Mouse (Mus musculus) spleen, postnatal 4 days (tissue): ENCODE results near the gene Sf3b5.

Experiments used
- DNase-seq, 2 experiments: peaks; one replicate each; pipeline ENCODE4 v3.0.0; 2022; ENCODE audit warnings: low spot score in 2 of 2

The Sf3b5 gene

DNA sequence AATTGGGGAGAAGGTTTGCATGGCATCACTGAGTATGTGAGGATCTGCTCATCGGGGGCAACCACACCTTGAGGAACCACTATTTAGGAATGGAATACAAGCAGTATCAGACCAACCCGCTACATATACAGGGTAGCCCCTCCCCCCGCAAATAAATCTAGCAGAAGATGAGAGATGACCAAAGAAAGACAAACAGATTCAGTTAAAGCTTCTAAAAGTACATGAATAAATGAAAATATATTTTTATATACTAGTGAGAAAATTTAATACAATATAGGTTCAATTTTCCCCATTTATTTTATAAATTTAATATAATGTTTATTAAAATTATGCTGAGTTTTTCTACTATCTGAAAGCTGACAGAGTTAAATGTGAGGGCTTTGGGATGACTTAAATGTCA lies at the start of gene Sf3b5:
Gene Sf3b5 (plus strand): TSS at position 301 of the 400 bp plus-strand sequence.
- DNase-seq = no peak

DNA sequence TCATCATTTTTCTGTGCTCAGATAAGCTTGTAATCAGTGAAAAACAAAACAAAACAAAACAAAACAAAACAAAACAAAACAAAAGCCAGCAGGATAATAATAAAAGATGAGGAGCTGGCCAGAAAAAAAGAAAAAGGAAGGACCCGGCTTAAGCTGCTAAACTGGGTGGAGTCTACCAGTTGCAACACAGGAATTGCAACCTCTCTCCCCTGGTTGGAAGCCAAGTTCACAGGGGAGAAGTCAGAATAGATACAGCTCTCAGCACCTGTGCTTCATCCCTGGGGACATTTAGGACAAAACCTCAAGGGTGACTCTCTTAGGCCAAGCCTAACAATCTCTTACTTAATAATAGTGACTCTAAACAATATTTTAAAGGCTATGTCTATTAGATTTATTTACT lies 49.3 kb upstream of the Sf3b5 start:
- no peak for DNase-seq

DNA sequence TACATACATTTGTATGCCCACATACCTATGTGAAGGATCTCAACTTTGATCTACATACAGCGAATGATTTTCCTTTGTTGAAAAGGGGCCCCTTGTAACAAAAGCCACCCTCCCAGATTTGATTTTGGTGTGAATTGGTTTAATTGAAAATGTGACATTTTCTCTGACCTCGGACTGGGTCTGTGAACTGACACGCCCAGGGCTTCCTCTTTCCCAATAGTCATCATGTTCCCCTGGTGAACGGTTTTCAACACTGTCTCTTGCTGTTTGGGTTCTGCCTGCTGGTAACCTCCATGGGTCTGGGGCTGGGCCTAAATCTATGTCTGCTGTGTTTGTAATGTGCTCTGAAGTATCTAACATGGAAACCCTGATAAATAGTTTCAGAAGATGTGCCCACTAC lies 47.9 kb upstream of the Sf3b5 start:
- no peak for DNase-seq

DNA sequence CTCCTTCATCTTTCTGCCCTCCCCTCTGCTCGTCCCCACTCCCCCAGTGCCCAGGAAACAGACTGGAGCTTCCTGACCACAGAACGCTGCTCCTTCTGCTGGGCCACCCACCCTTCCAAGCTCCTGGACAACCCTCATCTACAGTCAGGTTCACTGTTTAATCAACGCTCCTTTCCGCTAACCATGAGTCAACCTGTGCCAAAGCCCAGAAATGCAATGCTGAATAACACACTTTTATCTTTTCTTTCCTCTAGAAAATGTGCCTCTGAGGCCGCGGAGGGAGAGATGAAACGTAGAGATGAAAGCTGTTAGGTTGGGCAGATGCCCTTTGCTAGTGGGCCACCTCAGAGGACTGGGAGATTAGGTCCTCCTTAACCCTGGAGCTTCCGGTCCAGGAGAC lies 43.6 kb upstream of the Sf3b5 start:
- no peak for DNase-seq

DNA sequence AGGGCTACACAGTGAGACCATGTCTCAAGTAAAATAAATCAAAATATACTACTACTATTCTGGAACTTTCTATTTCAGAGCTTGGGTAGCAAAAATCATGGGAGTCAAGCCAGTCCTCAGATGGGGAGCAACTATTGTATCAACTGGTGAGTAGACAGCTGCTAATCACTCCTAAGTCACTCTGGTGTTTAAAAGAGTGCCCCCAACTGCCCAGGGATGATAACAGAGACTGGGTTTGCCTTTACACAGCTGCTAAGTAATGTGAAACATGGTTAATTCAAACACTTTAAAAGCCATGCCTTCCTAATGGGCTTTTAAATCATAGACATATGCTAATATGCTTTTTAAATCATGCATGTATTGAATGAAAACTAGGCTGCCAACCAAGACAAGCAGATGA lies 42.9 kb upstream of the Sf3b5 start:
- peak in 1 of 2 experiments; percentile 32 for DNase-seq

DNA sequence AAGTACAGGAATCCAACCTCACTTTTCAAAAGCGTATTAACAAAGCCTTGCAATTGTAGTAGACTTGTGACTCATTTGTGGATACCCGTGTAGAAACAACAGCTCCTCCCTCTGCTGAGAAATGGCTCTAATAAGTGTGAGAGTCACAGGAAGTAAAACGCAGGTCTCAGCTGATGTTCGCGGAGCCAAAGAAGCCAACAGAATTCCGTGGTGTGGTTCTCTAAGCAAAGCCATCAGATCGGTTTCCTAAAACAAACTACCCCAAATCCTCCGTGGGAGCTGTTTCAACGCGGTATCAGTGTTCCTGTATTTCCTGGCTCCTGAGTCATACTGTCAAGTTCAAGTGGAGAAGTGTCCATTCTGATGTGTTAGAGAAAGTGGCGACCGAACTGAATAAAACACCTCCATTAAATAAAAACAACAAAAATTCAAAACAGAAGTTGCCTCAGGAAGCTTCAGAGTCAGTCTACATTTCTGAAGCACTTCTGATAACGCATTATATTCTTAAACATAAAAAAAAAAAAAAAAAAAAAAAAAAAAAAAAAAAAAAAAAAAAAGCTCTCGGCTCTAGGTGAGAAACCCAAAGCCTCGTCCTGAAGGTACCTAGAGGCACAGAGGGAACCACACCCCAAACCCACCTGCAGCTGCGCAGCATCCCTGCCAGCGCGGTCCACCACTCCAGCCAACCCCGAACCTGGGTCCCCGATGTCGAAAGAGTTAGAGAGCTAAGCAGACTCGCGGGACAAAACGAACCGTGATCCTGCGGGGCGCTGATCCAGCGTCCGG lies 41.6 kb upstream of the Sf3b5 start:
- DNase-seq = no peak

DNA sequence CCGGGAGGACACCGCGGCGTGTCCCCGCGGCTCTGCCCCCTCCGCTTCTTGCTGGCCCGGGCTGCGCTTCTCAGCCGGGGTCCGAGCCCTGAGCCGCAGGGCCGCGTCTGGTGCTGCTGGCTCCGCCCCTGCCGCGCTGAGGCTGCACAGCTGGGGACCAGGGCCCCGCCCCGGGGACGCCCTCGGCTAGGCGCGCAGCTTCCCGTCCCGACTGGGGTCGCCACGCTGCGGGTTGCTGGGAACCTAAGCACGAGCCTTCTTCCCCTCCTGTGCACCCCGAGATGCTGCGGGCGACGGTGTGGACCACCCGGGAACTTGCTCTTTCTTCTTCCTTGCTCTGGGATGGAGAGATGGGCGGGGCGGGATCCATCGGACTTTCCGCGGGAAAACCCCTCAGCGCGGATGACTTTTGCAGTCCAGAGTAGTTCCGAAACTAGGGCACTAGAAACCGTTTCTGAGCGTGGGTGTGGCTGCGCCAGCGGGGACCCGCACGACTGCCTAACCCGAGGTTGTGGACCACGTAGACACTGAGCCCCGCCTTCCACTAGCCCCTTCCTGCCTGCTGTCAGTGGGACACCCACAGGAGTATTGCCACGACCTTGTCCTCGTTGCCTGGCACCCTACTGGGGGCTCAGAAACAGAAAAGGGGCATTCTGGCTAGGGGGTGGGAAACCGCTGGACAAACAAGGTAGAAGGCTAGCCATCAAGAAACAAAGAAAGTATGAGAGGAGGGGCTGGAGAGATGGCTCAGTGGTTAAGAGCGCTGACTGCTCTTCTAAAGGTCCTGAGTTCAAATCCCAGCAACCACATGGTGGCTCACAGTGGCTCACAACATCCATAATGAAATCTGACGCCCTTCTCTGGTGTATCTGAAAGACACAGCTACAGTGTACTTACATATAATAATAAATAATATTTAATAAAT lies 40.7 kb upstream of the Sf3b5 start, which contains the start of gene Stx11:
Gene Stx11 (minus strand): TSS at position 148 of the 925 bp plus-strand sequence.
- DNase-seq = peak; percentile 80 to 91

DNA sequence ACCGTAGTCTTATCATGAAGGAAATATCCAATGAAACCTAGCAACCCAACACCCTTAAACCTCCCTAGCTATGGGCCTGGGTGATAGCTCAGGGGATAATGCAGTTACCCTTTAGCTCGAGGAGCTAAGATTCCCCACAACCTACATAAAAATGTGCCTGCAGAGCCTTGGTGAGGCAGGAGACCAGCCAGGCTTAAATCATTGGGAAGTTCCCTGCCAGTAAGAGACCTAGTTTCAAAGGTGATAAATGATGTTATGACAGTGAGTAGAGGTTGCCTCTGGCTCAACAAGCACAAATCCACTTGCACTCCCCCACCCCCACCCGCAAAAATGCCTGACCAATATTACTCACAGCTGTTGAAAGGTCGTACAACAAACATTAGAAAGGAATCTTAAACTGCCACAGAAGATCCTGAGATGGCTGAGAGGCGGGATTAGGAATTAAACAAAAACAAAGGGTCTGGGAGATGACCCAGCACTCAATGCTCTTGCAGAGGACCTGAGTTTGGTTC lies 39.4 kb upstream of the Sf3b5 start:
- DNase-seq = no peak

DNA sequence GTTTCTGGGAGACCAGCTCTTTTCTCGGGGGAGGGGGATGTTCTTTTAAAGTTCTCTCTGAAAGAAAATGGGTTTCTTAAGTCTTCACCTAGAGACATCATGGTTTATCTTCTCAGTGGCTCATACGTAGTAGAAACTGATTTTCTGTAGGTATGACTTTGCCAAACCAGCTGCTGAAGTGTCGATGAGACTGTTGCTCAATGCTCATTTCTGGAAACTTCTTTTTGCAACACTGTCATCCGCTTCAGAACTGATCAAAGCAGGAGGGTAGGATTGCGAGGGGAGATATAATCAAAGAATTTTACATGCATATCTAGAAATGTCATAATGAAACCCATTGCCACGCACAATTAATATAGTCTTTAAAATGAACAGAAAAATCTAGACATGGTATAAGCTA lies 30.6 kb upstream of the Sf3b5 start:
- no peak for DNase-seq

DNA sequence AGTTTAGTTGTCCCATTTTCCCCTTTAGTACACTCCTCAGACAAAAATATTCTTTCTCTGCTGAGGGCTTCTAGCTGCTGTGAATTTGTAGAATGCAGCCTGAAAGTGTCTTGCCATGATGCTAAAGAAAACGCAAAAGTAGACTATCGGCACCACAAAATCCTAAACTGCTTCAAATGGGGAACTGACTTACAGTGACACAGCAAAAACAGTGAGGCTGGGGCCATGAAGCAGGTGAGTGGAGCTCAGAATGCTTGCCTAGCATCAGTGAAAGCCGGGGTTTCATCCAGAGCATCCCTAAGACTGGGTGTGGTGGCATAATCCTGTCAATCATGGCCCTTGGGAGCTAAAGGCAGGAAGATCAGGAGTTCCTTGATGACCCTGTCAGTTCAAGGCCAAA lies 29.7 kb upstream of the Sf3b5 start:
- DNase-seq = no peak

DNA sequence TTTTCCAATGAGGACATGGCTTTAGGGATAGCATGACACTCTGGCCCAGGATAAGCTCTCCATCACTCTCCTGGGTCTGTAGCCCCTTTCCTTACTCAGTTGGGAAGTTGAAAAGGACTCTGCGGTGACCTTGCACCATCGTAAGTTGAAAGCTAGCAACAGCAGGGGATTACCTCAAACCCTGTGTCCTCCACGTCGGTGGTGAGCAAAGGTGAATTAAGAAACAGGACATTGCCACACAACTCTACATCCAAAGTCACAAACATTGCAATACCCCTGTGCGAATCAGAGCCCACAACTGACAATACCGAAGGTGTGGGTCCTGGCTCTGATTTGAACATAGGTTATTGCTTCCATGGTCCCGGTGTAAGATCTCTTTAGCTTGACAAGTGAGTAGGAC lies 29.2 kb upstream of the Sf3b5 start:
- no peak for DNase-seq

DNA sequence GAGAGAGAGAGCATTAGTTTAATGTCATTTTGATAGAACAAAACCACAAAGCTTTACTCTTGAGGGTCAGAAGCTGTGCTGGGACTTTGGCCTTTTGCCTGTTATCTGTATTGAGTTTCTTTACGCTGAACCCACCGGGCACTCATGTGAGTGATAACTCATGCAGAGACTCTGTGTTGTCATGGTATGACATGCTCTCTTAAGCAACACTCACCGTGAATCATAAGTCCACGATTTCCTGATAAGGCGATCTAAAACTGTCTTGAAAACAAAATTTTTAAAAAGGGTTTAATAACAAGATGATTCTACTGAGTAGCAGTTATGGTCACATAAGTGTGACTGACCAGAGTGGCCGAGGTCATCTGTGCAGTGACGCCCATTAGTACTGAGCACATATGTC lies 28.6 kb upstream of the Sf3b5 start:
- no peak for DNase-seq

DNA sequence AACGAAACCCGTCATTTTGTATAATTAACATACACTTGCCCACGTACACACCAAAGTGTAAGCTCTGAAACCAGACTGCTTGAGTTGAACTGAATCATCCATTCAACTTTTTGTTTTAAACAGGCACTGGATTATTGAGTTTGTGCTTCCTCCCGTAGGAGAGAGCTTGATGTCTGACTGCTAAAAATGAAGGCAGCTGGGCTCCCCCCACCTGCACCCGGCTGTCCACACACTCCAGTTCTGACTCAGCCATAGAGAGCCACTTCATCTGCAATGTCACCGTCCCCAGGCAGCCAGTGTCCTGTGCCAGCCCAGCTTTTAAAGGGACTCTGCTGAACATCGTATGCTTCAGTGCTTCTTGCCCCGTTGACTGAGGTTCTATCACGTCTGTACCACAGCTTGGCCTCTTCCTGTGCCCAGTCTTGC lies 27.3 kb upstream of the Sf3b5 start:
- DNase-seq = no peak

DNA sequence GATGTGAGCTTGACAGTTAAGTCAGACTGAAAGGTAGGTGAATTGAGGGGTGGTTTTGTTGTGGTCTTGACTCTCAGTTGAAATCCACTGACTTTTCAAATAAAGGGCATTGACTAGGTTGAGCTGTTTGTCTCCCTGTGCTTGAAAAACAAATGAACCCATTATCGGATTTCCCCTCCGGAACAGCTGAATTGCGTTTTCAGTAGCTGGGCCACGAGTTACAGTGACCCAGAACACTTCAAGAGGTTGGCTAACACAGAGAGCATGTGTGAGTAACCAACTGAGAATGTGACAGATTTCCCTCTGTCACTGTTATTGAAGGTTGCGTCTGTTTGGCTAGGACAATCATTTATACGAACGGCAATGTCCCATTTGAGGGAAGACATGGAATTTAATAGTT lies 24.1 kb upstream of the Sf3b5 start:
- DNase-seq = no peak

DNA sequence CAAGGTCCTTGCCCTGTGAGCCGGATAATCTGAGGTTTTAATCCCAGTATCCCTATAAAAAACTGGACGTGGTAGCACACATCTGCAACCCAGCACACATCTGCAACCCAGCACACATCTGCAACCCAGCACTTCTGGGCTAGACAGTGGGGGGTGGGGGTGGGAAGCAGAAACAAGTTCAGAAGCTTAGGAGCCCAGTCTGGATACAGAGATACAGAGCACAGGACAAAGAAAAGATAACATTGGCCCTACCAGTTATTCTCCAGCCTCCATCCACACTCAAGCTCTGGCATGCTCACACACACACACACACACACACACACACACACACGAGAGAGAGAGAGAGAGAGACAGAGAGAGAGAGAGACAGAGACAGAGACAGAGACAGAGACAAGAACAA lies 21.6 kb upstream of the Sf3b5 start:
- DNase-seq = no peak

DNA sequence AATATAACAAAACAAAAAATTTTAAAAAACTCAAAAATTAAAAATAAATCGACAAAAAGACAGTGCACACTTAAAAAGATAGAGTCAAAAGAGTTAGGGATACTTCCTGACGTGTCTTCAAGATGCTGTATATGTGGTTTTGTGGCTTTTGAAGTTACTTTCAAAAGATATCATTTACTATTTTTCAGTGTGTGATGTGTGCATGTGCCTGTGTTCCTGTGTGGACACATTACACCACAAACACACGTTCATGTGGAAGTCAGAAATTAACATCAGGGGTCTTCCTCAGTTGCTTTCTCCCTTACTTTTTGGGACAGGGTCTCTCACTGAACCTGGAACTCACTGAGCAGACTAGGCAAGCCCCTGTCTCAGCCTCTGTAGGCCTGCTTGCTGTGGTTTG lies 20.1 kb upstream of the Sf3b5 start:
- no peak for DNase-seq

DNA sequence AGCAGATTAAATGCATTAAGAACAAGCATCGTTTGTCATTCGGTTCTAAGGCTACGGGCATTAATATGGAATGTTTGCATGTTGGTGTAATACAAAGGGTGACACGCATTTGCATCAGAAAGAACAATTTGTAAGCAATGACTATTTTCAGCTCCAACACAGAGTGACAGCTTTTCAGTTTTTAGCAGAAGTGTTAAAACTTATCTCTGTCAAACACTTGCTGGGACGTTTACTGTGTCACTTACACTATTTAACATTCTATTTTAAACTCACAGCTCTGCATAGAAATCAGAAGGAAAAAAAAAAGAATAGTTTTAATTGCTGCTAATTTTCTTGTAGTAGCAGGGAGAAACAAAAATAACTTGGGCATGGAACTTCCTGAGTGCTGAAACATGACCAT lies 18.7 kb upstream of the Sf3b5 start:
- DNase-seq = no peak

DNA sequence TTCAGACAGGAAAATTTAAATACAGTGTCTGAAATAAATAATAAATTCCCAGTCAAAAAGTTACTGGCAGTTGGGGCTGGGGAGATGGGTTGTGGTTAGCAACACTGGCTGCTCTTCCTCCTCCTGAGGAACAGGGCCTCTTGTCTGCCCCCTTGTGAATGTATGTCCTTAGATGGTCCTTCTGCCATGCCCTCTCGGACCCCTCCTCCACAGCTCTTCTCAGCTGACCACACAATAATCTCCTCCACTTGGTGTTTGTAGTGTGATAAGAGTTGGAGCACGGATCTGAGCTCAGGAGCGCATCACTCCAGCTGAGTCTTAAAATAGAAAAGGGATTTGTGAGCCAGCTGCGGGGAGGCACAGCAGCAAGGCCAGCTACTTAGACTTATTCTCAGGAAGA lies 18.2 kb upstream of the Sf3b5 start:
- DNase-seq = no peak

DNA sequence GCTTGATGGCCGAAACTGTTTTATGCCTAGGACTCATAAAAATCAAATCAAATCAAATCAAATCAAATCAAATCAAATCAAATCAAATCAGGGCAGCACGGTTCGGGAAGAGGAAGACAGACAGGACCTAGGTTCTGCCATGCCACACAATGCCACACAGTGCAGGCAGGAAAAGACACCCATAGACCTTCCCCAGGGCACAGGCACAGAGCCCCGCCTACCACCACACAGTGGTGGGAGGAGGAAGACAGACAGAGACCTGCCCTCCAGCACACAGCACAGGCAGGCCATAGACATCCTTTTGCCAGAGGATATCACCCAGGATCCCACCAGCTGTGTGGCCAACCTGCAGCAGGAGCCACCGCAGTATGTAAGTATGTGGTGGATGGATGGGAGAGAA lies 13.2 kb upstream of the Sf3b5 start:
- DNase-seq = no peak

DNA sequence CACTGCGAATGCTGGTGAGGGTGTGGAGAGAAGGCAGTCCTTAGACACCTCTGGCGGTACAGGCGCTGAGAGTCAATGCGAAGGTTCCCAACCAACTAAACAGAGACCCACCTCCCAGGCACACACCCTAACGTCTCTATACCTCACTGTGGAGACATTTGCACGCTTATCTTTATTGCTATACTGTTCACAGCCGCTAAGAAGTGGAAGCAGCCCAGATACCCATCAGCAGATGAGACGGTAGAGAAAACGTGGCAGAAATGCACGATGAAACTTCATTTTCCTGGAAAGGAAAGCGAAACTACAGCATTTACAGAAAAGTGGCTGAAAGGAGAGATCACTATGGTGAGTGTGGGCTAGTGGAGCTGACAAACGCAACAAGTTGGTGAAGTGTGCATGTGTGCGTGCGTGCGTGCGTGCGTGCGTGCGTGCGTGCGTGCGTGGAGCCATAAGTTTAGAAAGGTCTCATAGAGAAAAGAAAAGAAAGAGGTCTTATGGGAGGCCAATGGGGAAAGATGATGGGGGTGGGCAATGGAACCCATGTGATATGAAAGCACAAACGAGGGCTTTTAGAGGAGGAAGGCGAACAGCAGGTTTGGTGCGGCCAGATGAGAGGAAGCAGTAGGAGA lies 11.6 kb upstream of the Sf3b5 start:
- no peak for DNase-seq

DNA sequence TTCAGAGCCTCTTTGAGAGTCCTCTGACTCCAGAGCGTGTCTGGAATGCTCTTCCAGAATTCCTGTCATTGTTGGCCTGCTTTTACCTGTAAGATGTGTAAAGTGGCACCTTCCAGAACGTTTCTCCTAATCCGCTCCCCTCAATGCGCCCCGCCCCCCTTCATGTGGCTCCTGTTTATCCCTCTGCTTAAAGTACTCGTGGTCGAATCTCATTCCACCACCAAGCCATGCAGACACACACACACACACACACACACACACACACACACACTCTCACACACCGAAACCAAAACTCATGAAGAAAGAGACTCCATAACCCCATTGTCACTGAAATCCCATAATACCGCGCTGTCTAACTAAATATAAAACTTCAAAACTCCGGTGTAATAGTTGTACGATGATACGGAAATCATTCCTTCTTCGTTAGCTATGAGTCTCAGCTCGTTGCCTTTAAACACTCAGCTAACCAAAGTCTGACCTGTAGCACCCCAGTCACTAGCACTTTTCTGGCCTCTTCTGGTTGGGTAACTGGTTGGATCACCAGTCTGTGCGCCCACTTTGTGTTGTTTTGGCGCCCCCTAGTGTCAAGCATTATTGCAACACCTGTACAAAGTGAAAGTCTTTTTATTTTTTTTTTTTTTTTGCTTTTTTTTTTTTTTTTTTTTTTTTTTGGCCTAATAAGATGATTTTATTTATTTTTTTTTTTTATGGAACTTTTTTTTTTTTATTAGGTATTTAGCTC lies 8.2 kb upstream of the Sf3b5 start:
- peak; percentile 83 to 95 for DNase-seq
